Mouse (Mus musculus) hindbrain, embryonic 15.5 days (tissue): ENCODE measurements around the gene Enox1. TPM values are rescaled to one million over a fixed set of nuclear protein-coding genes. Genes with fewer than 3 reads are reported as not detected.

ENCODE experiments used
- ATAC-seq: fragments of 200-750 bp; cut with Nextera tagmentation; 2 replicates; pipeline ENCODE4 v1.8.0; 2017; ENCODE audit warnings: low read depth, moderate number of reproducible peaks, moderate TSS enrichment; ENCODE audit not compliant: low FRiP score
- H3K27ac ChIP-seq: fragments of 300-500 bp; sonication (generic); replicated peaks from 2 replicates; pipeline ENCODE4 v1.5.1; 2015; ENCODE audit warnings: mild to moderate bottlenecking, inconsistent platforms
- H3K27me3 ChIP-seq: fragments of 300-500 bp; sonication (generic); 2 replicates; pipeline ENCODE4 v1.6.1; 2015; ENCODE audit warnings: control low read depth, inconsistent platforms
- H3K36me3 ChIP-seq: fragments of 300-500 bp; sonication (generic); 2 replicates; pipeline ENCODE4 v1.6.1; 2015; ENCODE audit warnings: control low read depth, inconsistent platforms
- H3K4me1 ChIP-seq: fragments of 300-500 bp; sonication (generic); replicated peaks from 2 replicates; pipeline ENCODE4 v1.6.1; 2015; ENCODE audit warnings: control low read depth, inconsistent platforms
- H3K4me2 ChIP-seq: fragments of 300-500 bp; sonication (generic); 2 replicates; pipeline ENCODE4 v1.6.1; 2015; ENCODE audit warnings: moderate library complexity, mild to moderate bottlenecking, inconsistent platforms
- H3K4me3 ChIP-seq: fragments of 300-500 bp; sonication (generic); 2 replicates; pipeline ENCODE4 v1.5.1; 2015; ENCODE audit warnings: mild to moderate bottlenecking, inconsistent platforms
- H3K9ac ChIP-seq: fragments of 300-500 bp; sonication (generic); 2 replicates; pipeline ENCODE4 v1.6.1; 2015; ENCODE audit warnings: inconsistent platforms
- H3K9me3 ChIP-seq: fragments of 300-500 bp; sonication (generic); 2 replicates; pipeline ENCODE4 v1.6.1; 2016; ENCODE audit warnings: control low read depth, inconsistent platforms
- WGBS: fragments of 180-500 bp; shearing (Covaris S2); methylation state at CpG from one replicate; pipeline ENCODE4 v1.1.7; 2015; 5-methylcytosine and 5-hydroxymethylcytosine counted together
- polyA plus RNA-seq: library from polyadenylated mRNA; unstranded; fragments of >200 nt; fragmentation: Nextera tagmentation; extraction: Ambion mirVana; gene quantifications from 2 replicates; pipeline ENCODE4 v1.2.1, GENCODE M21; 2015

The Enox1 gene
- polyA plus RNA-seq, 1 experiment from 2014 or later, result 43.5 TPM

DNA sequence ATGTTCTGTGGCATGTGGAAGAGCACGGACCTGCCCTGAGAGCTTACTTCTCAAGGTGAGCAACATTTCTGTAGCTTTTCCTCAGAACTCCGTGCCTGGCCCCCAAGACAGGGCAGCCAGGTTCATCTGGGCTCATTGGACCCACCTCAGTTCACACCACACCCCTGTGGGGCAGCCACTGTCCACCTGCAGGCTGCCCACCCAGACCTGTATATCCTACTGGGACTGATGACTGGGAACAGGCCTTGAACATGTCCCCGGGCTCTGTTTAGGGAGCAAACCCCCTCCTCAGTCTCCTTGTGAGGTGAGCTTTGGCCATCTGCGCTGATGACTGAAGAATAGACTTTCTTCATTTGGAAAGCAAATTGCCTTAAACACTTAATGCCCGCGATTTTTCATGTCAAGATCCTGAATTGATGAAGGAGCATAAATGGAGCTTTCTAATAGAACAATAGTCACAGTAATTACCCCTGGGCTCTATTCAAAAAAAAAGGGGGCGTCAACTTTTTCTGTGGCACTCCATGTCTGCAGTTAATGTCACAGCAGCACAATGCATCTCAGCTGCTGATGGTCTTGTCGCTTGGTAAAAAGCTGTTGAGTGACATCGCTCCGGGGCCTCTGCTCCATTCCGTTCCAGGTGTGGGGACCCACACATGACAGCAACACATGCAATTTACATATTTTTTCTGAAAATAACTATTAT lies 436.7 kb downstream of the Enox1 start:
- ATAC-seq, result no peak
- peaks cover 6% of the 10 kb centered on the region; the same call in 1 of the 2 replicates for H3K36me3 ChIP-seq
- peaks cover 10% of the 10 kb centered on the region; the same call in 1 of the 2 replicates for H3K4me1 ChIP-seq
- no peak overlapping the region for H3K27ac ChIP-seq
- H3K4me2 ChIP-seq, result no peak overlapping the region
- no peak overlapping the region for H3K9ac ChIP-seq
- no peaks in the 10 kb centered on the region for H3K9me3 ChIP-seq
- 32% methylated on average over 11 of the region's 11 CpGs for WGBS
- H3K4me3 ChIP-seq, result no peak overlapping the region
- H3K27me3 ChIP-seq, result no peaks in the 10 kb centered on the region

DNA sequence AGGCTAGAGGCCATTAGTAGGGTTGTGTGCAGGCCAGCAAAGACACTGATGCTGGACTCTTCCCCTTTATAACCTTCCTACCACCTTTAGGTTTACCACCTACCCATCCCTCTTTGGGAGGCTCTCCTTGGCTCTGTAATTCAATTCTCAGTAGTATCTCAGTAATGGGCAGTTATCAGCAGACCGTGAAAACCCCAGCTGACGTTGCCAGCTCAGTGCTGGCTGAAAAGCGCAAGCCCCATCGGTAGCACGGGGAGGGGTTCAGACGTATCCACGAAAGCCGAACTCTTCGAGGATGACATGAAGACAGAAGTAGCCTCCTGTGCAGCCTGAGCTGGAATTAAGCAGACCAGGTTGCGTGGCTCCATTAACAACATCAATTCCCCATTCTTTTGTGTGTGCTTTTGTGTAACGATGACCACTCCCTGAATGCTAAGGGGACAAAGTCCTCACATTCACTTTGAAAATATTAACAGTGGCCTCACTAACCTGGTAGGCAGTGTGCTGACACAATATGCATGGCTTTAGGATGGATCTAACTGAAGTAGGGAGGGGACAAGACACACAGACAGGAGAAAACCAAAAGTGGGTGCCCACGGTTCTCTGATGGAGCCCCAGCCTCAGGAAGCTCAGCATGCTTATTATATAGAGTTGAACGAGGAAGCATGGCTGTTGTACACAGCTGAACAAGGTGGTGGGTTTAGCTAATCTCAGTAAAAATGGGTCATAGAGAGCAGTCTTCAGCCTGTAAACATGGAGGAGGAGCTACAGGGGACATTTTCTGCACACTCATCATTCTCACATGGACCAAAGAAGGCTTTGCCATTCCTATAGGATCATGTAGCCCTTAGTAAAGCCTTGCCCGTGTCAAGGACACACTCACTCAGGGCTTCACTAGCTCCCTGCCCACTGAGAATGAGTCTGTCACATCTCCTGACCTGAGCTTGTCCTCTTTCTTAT lies 439.9 kb downstream of the Enox1 start:
- ATAC-seq, result peak; percentile 3; the same call in 1 of the 2 replicates
- no peak overlapping the region for H3K4me2 ChIP-seq
- 67% methylated on average over 14 of the region's 14 CpGs for WGBS
- no peak overlapping the region for H3K4me3 ChIP-seq
- peaks cover 6% of the 10 kb centered on the region; the same call in 1 of the 2 replicates for H3K36me3 ChIP-seq
- no peaks in the 10 kb centered on the region for H3K9me3 ChIP-seq
- 0 out of 2 replicates have a peak overlapping the region, but pooled peaks have one; percentile 11 for H3K27ac ChIP-seq
- peaks cover 17% of the 10 kb centered on the region; the same call in 1 of the 2 replicates for H3K4me1 ChIP-seq
- no peak overlapping the region for H3K9ac ChIP-seq
- no peaks in the 10 kb centered on the region for H3K27me3 ChIP-seq

DNA sequence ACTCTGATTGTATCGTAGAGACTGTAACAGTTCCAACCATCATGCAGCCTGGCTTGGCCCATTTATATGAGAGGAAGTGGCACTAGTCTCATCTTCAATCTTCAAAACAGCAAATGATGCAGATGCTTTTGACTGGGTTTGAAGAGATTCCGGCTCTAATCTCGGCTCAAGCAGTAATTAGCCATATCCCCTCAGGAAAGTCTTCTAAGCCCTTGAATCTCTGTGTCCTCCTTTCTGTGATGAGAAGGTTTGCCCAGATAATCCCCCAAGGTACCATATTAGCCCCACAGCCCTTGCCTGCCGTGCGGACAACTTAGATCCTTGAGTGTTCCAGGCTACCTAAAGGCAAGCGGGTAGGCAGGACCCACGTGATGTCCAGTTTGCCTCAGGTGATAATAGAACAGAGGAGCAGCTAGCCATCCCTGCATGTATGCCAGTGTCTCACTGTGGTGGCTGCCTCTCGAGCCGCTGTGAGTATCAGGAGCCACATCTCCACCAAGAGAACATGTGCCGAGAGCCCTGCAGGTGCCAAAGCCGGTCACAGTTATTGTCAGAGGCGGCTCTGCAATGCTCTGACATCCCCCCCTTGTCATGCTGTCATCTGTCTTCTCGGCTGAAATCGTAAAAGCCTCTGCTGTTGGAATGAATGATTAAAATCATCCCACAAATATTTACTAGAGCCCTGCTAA lies 442.6 kb downstream of the Enox1 start:
- H3K4me2 ChIP-seq, result no peak overlapping the region
- peaks cover 14% of the 10 kb centered on the region; the same call in 1 of the 2 replicates for H3K4me1 ChIP-seq
- no peaks in the 10 kb centered on the region for H3K9me3 ChIP-seq
- no peak overlapping the region for H3K9ac ChIP-seq
- H3K27me3 ChIP-seq, result no peaks in the 10 kb centered on the region
- 52% methylated on average over 14 of the region's 14 CpGs for WGBS
- H3K27ac ChIP-seq, result peak overlapping the region; percentile 51; the same call in 1 of the 2 replicates
- H3K4me3 ChIP-seq, result no peak overlapping the region
- peaks cover 6% of the 10 kb centered on the region; the same call in 1 of the 2 replicates for H3K36me3 ChIP-seq
- no peak for ATAC-seq

DNA sequence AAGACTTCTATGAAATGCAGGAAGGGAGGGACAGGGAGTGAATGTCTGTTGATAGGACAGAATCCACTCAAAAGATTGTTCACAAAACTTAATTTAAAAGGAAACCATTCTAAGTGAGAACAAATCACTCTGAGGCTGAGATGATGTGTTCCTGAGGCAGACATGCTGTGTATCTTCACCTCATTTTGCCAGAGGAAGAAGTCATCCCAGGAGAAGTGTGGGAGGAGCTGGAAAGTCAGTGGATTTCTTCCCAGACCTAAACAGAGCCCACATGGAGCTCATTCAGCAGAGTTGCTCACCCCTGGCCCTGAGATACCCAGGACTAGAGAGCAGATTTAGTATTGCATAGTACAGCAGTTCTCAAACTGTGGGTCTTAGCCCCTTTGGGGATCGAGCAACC lies 444.2 kb downstream of the Enox1 start:
- H3K27me3 ChIP-seq, result no peaks in the 10 kb centered on the region
- WGBS, result 88% methylated on average over 1 of the region's 1 CpGs
- no peak overlapping the region for H3K4me3 ChIP-seq
- peaks cover 14% of the 10 kb centered on the region for H3K36me3 ChIP-seq
- no peak overlapping the region for H3K9ac ChIP-seq
- no peak overlapping the region for H3K4me2 ChIP-seq
- H3K9me3 ChIP-seq, result no peaks in the 10 kb centered on the region
- ATAC-seq, result no peak
- H3K4me1 ChIP-seq, result peaks cover 14% of the 10 kb centered on the region; the same call in 1 of the 2 replicates
- no peak overlapping the region for H3K27ac ChIP-seq

DNA sequence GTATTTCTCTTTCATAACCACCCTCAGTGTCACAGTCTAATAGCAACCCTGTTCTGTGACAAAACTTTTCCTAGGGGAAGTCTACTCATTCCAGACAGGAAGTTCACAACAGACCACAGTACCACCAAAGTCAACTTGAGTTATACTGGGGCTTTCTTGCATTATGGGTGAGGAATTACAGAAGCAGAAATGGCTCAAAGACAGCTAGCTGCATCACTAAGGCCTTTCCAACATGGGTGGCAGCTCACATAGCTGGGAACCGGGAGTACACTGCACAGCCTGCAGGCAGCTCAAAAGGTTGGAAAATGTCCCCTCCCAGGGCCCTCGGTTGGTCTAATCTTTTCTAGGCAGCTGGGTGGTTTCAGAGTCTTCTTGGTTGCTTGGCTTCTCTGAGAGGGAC lies 444.9 kb downstream of the Enox1 start:
- ATAC-seq, result no peak
- Histone ChIP-seq H3K4me2 (no peak overlapping the region), H3K4me1 (peaks cover 7% of the 10 kb centered on the region; the same call in 1 of the 2 replicates), H3K27ac (no peak overlapping the region), H3K9me3 (no peaks in the 10 kb centered on the region), H3K9ac (no peak overlapping the region), H3K27me3 (no peaks in the 10 kb centered on the region), H3K4me3 (no peak overlapping the region), H3K36me3 (peaks cover 20% of the 10 kb centered on the region)
- 83% methylated on average over 2 of the region's 2 CpGs for WGBS

DNA sequence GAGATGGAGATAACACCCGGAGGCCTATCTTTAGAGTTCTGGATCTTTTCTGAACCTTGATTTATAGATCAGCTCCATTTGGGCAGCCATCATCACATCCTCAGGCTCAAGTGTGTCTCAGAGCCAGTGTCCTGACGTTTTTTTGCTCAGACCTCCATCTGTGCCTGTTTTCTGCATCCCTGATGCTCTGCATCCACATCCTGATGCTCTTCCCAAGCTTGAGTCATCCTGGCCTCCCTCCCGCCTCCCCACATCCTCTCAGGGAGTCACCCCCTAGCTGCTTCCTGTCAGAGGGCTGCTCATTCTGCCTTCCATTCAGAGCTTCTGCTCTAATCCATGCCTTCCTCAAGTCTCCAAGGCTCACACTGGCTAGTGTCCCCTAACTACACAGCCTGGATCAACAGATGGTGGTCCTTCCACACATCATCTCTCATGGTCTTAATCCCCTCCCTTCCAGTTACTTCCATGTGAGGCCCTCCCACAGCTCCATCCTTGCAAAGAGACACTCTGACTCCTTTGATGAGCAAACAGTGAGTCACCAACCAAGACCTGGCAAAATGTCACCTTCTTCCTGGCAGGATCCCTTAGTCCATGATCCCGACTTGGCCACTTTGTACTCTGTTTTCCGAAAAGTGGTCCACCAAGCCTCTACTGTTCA lies 451.7 kb downstream of the Enox1 start:
- ATAC-seq, result no peak
- Histone ChIP-seq H3K9ac (no peak overlapping the region), H3K36me3 (peaks cover 22% of the 10 kb centered on the region), H3K27me3 (no peaks in the 10 kb centered on the region), H3K4me2 (no peak overlapping the region), H3K27ac (no peak overlapping the region), H3K4me3 (no peak overlapping the region), H3K9me3 (no peaks in the 10 kb centered on the region), H3K4me1 (no peaks in the 10 kb centered on the region)
- 84% methylated on average over 5 of the region's 5 CpGs for WGBS

DNA sequence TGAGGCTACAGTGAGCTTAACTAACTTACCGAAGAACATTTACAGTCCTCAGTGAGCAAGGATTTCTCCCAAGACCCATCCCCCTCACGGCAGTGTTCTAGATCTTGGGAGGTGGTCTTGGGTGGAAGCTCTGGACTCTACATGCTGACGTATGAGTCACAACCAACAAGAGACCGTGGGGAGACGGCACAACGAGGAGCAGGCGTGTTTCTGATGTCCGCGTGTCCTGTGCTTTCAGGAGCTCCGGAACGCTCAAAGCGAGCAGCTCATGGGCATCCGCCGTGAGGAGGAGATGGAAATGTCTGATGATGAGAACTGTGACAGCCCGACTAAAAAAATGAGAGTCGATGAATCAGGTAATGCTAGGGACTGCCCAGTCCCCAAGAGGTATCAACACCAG lies 458.6 kb downstream of the Enox1 start:
- Histone ChIP-seq H3K9me3 (no peaks in the 10 kb centered on the region), H3K4me3 (no peak overlapping the region), H3K9ac (no peak overlapping the region), H3K4me2 (no peak overlapping the region), H3K4me1 (peaks cover 10% of the 10 kb centered on the region; the same call in 1 of the 2 replicates), H3K36me3 (0 out of 2 replicates have a peak, but pooled peaks cover 8% of the 10 kb centered on the region), H3K27me3 (no peaks in the 10 kb centered on the region), H3K27ac (no peak overlapping the region)
- WGBS, result 96% methylated on average over 16 of the region's 16 CpGs
- no peak for ATAC-seq

DNA sequence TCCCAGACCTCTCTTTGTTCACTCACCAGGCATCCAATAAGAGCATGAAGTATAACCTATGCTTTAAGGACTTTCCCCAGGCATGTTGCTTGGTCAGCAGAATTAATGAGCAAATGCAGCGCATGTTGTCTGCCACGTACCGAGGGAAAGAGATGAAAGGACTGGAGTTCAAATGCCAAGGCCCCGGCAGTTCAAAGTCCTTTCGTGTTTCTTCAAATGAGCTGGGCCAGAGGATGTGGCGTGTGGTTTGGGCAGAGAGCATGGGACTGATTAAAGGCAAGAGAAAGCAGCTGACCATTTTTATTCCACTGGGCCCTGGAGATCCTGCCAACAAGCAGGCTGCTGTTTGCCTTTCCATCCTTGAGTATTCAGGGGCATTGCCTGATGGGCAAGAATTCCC lies 460.7 kb downstream of the Enox1 start:
- no peaks in the 10 kb centered on the region for H3K36me3 ChIP-seq
- WGBS, result 44% methylated on average over 6 of the region's 6 CpGs
- no peak overlapping the region for H3K4me2 ChIP-seq
- no peak overlapping the region for H3K4me3 ChIP-seq
- H3K4me1 ChIP-seq, result peaks cover 18% of the 10 kb centered on the region; the same call in 1 of the 2 replicates
- H3K9ac ChIP-seq, result no peak overlapping the region
- H3K27ac ChIP-seq, result no peak overlapping the region
- no peaks in the 10 kb centered on the region for H3K27me3 ChIP-seq
- ATAC-seq, result no peak
- no peaks in the 10 kb centered on the region for H3K9me3 ChIP-seq

DNA sequence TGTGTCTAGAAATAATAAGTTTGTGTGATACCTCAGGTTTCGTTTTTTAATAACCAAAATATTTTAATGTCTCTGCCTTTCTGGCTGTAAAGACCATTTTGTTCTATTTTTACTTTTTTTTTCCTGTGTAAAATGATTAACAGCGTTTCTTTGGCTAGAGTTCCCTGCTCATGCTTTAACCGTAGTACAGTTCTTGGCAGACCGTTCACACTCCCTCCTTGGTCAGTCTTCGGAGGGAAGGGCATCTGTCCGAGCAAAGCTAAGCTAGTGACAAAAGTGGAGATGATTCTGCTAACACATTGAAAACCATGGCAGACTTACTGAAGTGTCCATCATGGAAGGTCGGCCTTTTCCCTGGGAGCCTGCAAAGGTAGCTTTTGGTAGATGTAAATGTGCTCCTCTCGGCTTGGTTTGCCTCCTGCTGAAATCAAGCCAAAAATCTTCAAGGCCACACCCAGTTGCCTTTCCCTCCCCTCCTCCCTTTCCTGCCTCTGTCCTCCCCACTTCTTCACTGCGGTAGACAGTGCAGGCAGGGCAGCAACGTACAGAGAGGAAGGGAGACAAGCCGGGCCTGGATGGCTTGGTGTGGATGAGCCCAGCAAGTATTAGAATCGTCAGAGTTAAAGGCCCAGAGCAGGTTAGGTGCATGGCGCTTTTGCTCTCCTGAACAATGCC lies 461.7 kb downstream of the Enox1 start:
- Histone ChIP-seq H3K4me2 (no peak overlapping the region), H3K36me3 (no peaks in the 10 kb centered on the region), H3K4me1 (peaks cover 18% of the 10 kb centered on the region; the same call in 1 of the 2 replicates), H3K4me3 (no peak overlapping the region), H3K9me3 (no peaks in the 10 kb centered on the region), H3K27me3 (no peaks in the 10 kb centered on the region), H3K27ac (no peak overlapping the region), H3K9ac (no peak overlapping the region)
- WGBS, result 69% methylated on average over 13 of the region's 13 CpGs
- no peak for ATAC-seq

DNA sequence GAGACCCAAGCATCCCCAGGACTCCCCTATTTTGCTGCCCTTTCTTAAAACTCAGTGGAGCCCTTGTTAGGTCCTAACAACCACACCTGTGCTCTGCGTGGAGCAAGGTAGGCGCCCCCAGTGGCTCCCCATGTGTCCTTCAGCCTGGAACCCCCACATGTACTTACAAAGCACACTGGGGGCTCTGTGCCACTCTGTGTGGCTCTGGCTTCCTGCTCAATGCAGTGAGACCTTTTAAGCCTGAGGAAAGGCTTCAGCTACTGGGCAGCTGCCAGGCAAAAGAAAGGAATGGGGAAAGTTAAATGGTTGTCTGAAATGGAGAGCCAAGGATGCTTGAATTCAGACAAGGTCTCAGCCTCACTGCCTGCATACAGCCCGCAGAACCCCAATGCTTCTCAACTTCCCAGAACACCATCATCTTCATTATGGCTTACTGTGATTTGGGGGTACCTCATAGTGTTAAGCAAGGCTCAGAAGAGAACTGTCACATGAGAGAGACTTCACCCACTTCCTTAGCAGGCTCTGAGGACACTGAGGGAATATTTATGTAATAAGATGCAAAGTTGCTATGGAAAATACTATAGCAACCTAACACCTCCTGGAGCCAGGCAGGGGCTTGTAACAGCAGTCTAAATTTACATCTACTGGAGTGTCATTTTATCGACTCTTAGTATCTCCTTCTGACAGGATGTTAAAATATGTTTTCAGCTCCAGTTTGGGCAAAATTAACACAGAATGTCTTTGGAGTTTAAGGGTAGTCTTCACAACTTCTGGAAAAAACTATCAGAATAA lies 465.1 kb downstream of the Enox1 start:
- H3K27ac ChIP-seq, result 0 out of 2 replicates have a peak overlapping the region, but pooled peaks have one; percentile 18
- H3K9me3 ChIP-seq, result no peaks in the 10 kb centered on the region
- ATAC-seq, result no peak
- H3K36me3 ChIP-seq, result no peaks in the 10 kb centered on the region
- H3K4me3 ChIP-seq, result no peak overlapping the region
- 75% methylated on average over 4 of the region's 4 CpGs for WGBS
- H3K27me3 ChIP-seq, result no peaks in the 10 kb centered on the region
- H3K4me1 ChIP-seq, result peaks cover 22% of the 10 kb centered on the region
- H3K9ac ChIP-seq, result no peak overlapping the region
- H3K4me2 ChIP-seq, result no peak overlapping the region
